Mouse (Mus musculus): ENCODE results near the gene Cpa5. TPM values are rescaled to one million over a fixed set of nuclear protein-coding genes. Genes with fewer than 3 reads are reported as not detected.

Cpa5 gene
- polyA plus RNA-seq, 1 experiment from 2014 or later: 0.10 TPM

GRCm38 (mm10) chr6:30621986-30622389 is 11.2 kb downstream of the Cpa5 start:
- Histone ChIP-seq H3K4me2 (no peak overlapping the region), H3K36me3 (ENCODE audit: poor library complexity, severe bottlenecking) (no peaks in the 10 kb centered on the region), H3K9ac (no peak overlapping the region), H3K27me3 (no peaks in the 10 kb centered on the region), H3K4me1 (peaks cover 30% of the 10 kb centered on the region), H3K4me3 (no peak overlapping the region), H3K27ac (no peak overlapping the region), H3K9me3 (replicated peaks) (no peaks in the 10 kb centered on the region)
- WGBS: 93% methylated on average over 4 of the region's 4 CpGs
- ATAC-seq: no peak

DNA sequence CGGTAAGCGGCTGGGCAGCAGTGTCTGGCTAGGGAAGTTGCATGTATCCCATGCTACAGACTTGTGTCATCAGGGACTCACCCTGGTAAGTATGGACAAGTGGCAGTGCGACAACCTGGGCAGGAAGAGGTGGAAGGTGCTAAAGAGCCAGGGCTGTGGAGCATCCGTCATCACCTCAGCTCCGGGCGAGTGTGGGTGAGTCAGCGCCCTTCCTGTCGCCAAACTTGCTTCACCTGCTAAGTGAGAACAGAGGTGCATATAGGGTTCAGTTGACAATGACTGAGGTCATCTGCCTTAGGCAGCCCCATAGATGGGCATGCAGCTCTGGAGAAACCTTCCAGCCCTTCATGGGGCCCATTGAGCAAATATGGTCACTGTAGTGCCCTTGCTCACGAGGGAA is 14.0 kb downstream of the Cpa5 start:
- 96% methylated on average over 9 of the region's 9 CpGs for whole genome bisulfite sequencing
- Histone ChIP-seq H3K9me3 (replicated peaks) (no peaks in the 10 kb centered on the region), H3K4me2 (no peak overlapping the region), H3K9ac (no peak overlapping the region), H3K27me3 (no peaks in the 10 kb centered on the region), H3K4me1 (peaks cover 7% of the 10 kb centered on the region; the same call in 1 of the 2 replicates), H3K4me3 (no peak overlapping the region), H3K27ac (no peak overlapping the region), H3K36me3 (ENCODE audit: poor library complexity, severe bottlenecking) (no peaks in the 10 kb centered on the region)
- no peak for ATAC-seq

DNA sequence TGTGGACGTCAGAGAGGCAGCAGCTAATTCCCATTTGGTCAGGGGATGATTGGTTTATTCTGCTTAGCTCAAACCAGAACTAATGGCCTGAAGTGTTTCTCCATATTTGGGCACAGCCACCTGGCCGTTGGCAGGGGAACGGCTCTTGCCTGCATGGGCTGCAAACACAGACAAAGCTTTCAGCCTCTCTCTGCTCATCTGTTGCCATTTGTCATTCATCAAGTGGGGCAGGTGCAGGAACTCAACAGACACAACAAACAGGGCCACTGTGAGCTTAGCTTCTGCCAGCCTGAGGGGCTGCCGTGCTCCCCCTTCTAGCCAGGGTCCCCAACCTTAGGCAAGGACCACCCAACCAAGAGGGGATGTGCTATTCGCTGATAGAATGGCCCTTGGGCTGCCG is 17.3 kb downstream of the Cpa5 start:
- ATAC-seq: no peak

GRCm38 (mm10) chr6:30629989-30630388 is 19.2 kb downstream of the Cpa5 start:
- Histone ChIP-seq H3K9ac (no peak overlapping the region), H3K4me3 (no peak overlapping the region), H3K36me3 (ENCODE audit: poor library complexity, severe bottlenecking) (no peaks in the 10 kb centered on the region), H3K9me3 (replicated peaks) (no peaks in the 10 kb centered on the region), H3K4me1 (peaks cover 4% of the 10 kb centered on the region; the same call in 1 of the 2 replicates), H3K4me2 (no peak overlapping the region), H3K27ac (no peak overlapping the region), H3K27me3 (no peaks in the 10 kb centered on the region)
- 96% methylated on average over 1 of the region's 1 CpGs for WGBS
- ATAC-seq: no peak

More for the DNA sequence above, 17.3 kb downstream of the Cpa5 start:
- 61% methylated on average over 6 of the region's 6 CpGs for WGBS
- Histone ChIP-seq H3K27ac (no peak overlapping the region), H3K9me3 (replicated peaks) (no peaks in the 10 kb centered on the region), H3K4me1 (peaks cover 4% of the 10 kb centered on the region; the same call in 1 of the 2 replicates), H3K9ac (no peak overlapping the region), H3K36me3 (ENCODE audit: poor library complexity, severe bottlenecking) (no peaks in the 10 kb centered on the region), H3K4me3 (no peak overlapping the region), H3K27me3 (no peaks in the 10 kb centered on the region), H3K4me2 (no peak overlapping the region)

DNA sequence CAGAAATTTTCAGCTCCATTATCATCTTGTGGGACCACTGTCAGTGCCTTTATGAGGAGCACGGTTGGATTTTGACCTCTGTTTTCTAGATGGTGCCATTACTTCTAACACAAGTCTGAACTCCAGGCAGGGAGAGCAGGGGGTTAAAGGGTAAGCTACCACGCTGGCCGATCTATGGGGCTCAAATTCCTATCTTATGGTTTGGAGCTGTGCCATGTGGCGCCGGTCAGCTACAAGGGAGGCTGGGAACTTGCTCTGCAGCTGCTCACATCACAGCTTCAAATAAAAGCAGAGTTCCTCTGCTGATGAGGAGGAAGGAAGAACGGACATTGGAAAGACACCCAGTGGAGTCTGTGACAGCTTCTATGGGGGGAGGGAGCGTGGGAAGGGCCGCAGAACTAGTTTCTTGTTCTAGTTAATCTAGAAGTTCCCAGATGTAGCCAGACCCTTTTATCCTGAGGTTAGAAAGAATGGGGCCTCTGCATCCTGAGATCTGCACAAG is 24.6 kb downstream of the Cpa5 start:
- Histone ChIP-seq H3K27me3 (no peaks in the 10 kb centered on the region), H3K27ac (no peak overlapping the region), H3K4me2 (no peak overlapping the region), H3K4me3 (no peak overlapping the region), H3K36me3 (ENCODE audit: poor library complexity, severe bottlenecking) (no peaks in the 10 kb centered on the region), H3K9me3 (replicated peaks) (no peaks in the 10 kb centered on the region), H3K4me1 (peaks cover 3% of the 10 kb centered on the region; the same call in 1 of the 2 replicates), H3K9ac (no peak overlapping the region)
- 60% methylated on average over 8 of the region's 8 CpGs for WGBS
- no peak for ATAC-seq

DNA sequence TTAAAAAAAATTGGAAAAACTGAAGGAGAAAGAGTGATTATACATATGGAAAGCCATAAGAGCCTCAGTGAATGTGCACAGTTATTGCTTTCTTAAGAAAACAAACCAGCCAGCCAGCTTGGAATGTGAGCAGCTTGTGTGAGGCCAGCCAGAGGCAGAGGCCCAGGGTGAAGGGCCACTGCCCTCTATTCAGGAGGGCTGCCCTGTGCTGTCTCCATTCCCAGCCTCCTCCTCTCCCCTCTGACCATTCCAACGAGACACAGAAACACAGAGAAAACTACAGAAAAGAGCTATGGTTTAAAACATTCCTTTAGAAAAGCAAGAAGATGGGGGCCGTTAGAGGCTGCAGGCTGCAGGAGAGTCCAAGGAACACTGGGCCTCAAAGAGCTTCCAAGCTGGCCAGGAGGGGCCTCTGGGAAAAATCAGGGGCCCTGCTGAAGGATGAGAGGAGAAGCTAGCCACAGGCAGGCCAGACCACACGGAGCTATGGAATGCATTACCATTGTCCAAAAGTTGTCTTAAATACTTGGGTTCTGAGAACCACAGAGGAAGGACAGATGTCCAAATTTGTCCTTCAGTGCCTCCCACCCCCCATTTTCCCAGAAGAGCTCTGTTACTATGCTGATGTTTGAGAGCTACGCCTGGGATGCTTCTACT is 25.5 kb downstream of the Cpa5 start:
- WGBS: 33% methylated on average over 4 of the region's 4 CpGs
- Histone ChIP-seq H3K4me2 (no peak overlapping the region), H3K9me3 (replicated peaks) (no peaks in the 10 kb centered on the region), H3K36me3 (ENCODE audit: poor library complexity, severe bottlenecking) (no peaks in the 10 kb centered on the region), H3K27ac (no peak overlapping the region), H3K27me3 (no peaks in the 10 kb centered on the region), H3K4me1 (peaks cover 3% of the 10 kb centered on the region; the same call in 1 of the 2 replicates), H3K4me3 (no peak overlapping the region), H3K9ac (no peak overlapping the region)
- ATAC-seq: no peak

- Histone ChIP-seq H3K4me3 (no peak within 1 kb of the TSS), H3K4me1 (peaks cover 3% of the 10 kb centered on the region; the same call in 1 of the 2 replicates), H3K27me3 (no peaks in the 10 kb centered on the region), H3K27ac (no peak within 1 kb of the TSS), H3K4me2 (no peak within 1 kb of the TSS), H3K36me3 (ENCODE audit: poor library complexity, severe bottlenecking) (no peaks in the 10 kb centered on the region), H3K9me3 (replicated peaks) (no peaks in the 10 kb centered on the region), H3K9ac (no peak within 1 kb of the TSS)
- no peak for ATAC-seq
- WGBS: 91% methylated on average over 5 of the region's 5 CpGs
Observed at GRCm38 (mm10) chr6:30638674-30639268, 28.0 kb downstream of the Cpa5 start, which contains the start of gene Cpa1. Cpa1 (plus strand) TSS chr6:30639218.

- H3K9me3 ChIP-seq (replicated peaks): no peaks in the 10 kb centered on the region
- no peaks in the 10 kb centered on the region for H3K36me3 ChIP-seq (ENCODE audit: poor library complexity, severe bottlenecking)
- no peak overlapping the region for H3K27ac ChIP-seq
- WGBS: 90% methylated on average over 12 of the region's 12 CpGs
- H3K4me3 ChIP-seq: no peak overlapping the region
- no peak overlapping the region for H3K4me2 ChIP-seq
- H3K9ac ChIP-seq: no peak overlapping the region
- H3K27me3 ChIP-seq: no peaks in the 10 kb centered on the region
- peaks cover 8% of the 10 kb centered on the region for H3K4me1 ChIP-seq
- no peak for ATAC-seq
Observed at GRCm38 (mm10) chr6:30643694-30644460, 33.1 kb downstream of the Cpa5 start.

GRCm38 (mm10) chr6:30644462-30644861 is 33.7 kb downstream of the Cpa5 start:
- no peak overlapping the region for H3K4me2 ChIP-seq
- H3K4me1 ChIP-seq: peaks cover 10% of the 10 kb centered on the region
- no peak overlapping the region for H3K9ac ChIP-seq
- no peaks in the 10 kb centered on the region for H3K36me3 ChIP-seq (ENCODE audit: poor library complexity, severe bottlenecking)
- no peaks in the 10 kb centered on the region for H3K9me3 ChIP-seq (replicated peaks)
- no peak overlapping the region for H3K4me3 ChIP-seq
- H3K27me3 ChIP-seq: no peaks in the 10 kb centered on the region
- no peak for ATAC-seq
- 52% methylated on average over 3 of the region's 3 CpGs for WGBS
- no peak overlapping the region for H3K27ac ChIP-seq

DNA sequence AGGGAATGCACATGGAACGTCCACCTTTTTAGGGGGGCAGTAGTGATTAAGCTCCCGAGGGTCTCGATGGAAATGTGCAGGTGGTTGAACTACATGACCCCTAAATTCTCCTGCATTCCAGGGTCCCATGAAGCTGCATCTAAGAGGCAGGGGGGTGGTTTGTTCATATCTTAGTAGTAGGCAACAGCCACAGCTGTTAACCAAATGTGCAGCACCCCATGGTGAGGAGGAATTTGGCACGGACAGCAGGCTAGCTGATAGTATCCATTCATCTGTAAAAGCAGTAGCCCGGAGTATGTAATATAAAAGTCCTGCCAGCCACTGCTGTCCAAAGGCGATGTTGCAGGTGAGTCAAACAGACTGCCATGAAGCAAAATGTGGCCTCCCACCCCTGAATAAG is 34.6 kb downstream of the Cpa5 start:
- peaks cover 17% of the 10 kb centered on the region for H3K4me1 ChIP-seq
- no peak overlapping the region for H3K9ac ChIP-seq
- H3K27me3 ChIP-seq: no peaks in the 10 kb centered on the region
- no peak overlapping the region for H3K4me3 ChIP-seq
- H3K27ac ChIP-seq: no peak overlapping the region
- H3K9me3 ChIP-seq (replicated peaks): no peaks in the 10 kb centered on the region
- H3K4me2 ChIP-seq: no peak overlapping the region
- 82% methylated on average over 6 of the region's 6 CpGs for WGBS
- H3K36me3 ChIP-seq (ENCODE audit: poor library complexity, severe bottlenecking): no peaks in the 10 kb centered on the region
- no peak for ATAC-seq

- H3K4me1 ChIP-seq: peaks cover 38% of the 10 kb centered on the region
- no peaks in the 10 kb centered on the region for H3K27me3 ChIP-seq
- WGBS: 64% methylated on average over 11 of the region's 11 CpGs
- no peak overlapping the region for H3K4me2 ChIP-seq
- ATAC-seq: no peak
- no peaks in the 10 kb centered on the region for H3K36me3 ChIP-seq (ENCODE audit: poor library complexity, severe bottlenecking)
- H3K9me3 ChIP-seq (replicated peaks): no peaks in the 10 kb centered on the region
- 0 out of 2 replicates have a peak overlapping the region, but pooled peaks have one; percentile 14 for H3K27ac ChIP-seq
- no peak overlapping the region for H3K4me3 ChIP-seq
- no peak overlapping the region for H3K9ac ChIP-seq
Observed at GRCm38 (mm10) chr6:30649651-30650296, 39.0 kb downstream of the Cpa5 start.
